Mouse (Mus musculus) cortical plate, adult 2 months (tissue): ENCODE results near the gene Kdelr3.

Experiments used
- CTCF ChIP-seq: fragments of 200-500 bp; IDR thresholded peaks from 2 replicates; pipeline ENCODE4 v1.5.1; 2011; ENCODE audit warnings: mild to moderate bottlenecking, control low read depth, low read length; ENCODE audit not compliant: insufficient read depth; ENCODE audit errors: extremely low read depth
- POLR2A ChIP-seq: fragments of 200-500 bp; IDR thresholded peaks from 2 replicates; pipeline ENCODE4 v1.6.1; 2011; ENCODE audit warnings: mild to moderate bottlenecking, low read length, control low read depth; ENCODE audit not compliant: insufficient read depth; ENCODE audit errors: extremely low read depth

DNA sequence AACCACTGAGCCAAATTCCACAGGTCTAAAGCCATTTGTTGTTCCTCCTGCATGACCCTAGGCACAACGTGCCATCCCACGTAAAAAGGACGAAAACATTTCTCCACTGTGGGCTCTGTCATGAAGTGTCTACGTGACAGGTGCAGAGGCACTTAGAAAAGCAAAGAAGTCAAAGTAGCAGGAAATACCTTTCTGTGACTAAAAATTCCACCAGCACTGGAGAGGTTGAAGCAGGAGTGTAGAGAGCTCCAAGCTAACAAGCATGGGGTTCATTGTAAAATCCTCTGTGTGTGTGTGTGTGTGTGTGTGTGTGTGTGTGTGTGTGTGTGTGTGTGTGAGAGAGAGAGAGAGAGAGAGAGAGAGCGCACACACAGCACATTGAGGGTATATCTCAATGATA is 36.4 kb downstream of the Kdelr3 start:
- TF ChIP-seq CTCF (no peak), POLR2A (no peak)
